Mouse (Mus musculus) bone marrow, adult 2 months (tissue): ENCODE results near the gene Pigf.

Source experiments
- CTCF ChIP-seq: fragments of 200-500 bp; IDR thresholded peaks from 2 replicates; pipeline ENCODE4 v1.5.1; 2011; ENCODE audit warnings: low read length, control low read depth; ENCODE audit not compliant: control insufficient read depth, insufficient read depth
- POLR2A ChIP-seq: fragments of 200-500 bp; IDR thresholded peaks from 2 replicates; pipeline ENCODE4 v1.6.1; 2011; ENCODE audit warnings: low read depth, mild to moderate bottlenecking, control low read depth, low read length, borderline replicate concordance; ENCODE audit not compliant: control insufficient read depth

- TF ChIP-seq CTCF (no peak), POLR2A (no peak)
Measured at GRCm38 (mm10) chr17:87011301-87012019, 13.7 kb downstream of the Pigf start.
